Mouse (Mus musculus): ENCODE measurements around the gene Olfr620.

GRCm38 (mm10) chr7:103636795-103637194 lies 24.5 kb upstream of the Olfr620 start:
- no peak for TF ChIP-seq POLR2A (IDR thresholded peaks at IDR 0.05; ENCODE audit: low read depth, low read length)
- no peak for TF ChIP-seq CTCF (IDR thresholded peaks at IDR 0.05; ENCODE audit: borderline replicate concordance, insufficient read depth, low read length)

All from embryonic fibroblast, embryonic 13.5 days (primary cell).